Mouse (Mus musculus) brain, adult 10 weeks (tissue): ENCODE results near the gene Zfr. TPM values are rescaled to one million over a fixed set of nuclear protein-coding genes. Genes with fewer than 3 reads are reported as not detected.

Experiments
- polyA plus RNA-seq: library from polyadenylated mRNA; stranded (reverse); fragments of 350-450 nt; fragmentation: Illumina TruSeq; extraction: RNeasy Lipid Tissue Mini Kit (QIAGEN cat#74804); gene quantifications from one replicate; pipeline ENCODE4 v1.2.3, GENCODE M21; 2015; ENCODE audit warnings: low read depth, low replicate concordance

The Zfr gene
- polyA plus RNA-seq, result 235 TPM

GRCm38 (mm10) chr15:12117242-12118092, at the start of gene Zfr:
Gene Zfr (plus strand): TSS chr15:12117831.

GRCm38 (mm10) chr15:12204319-12205159, 86.9 kb downstream of the Zfr start, which contains the start of gene Mtmr12:
Gene Mtmr12 (plus strand): TSS chr15:12205028.

Other genes with a start within 250 kb of the Zfr start
- gene Npr3, start 210.5 kb upstream of the Zfr start, polyA plus RNA-seq, result 4.0 TPM
- 392 TPM for gene Sub1, start 120.8 kb upstream of the Zfr start, polyA plus RNA-seq
- gene Mtmr12, start 87.2 kb downstream of the Zfr start, polyA plus RNA-seq, result 21.7 TPM
- gene Golph3, start 203.6 kb downstream of the Zfr start, polyA plus RNA-seq, result 88.6 TPM
- not detected for gene 1810049J17Rik, start 204.1 kb downstream of the Zfr start, polyA plus RNA-seq